Mouse (Mus musculus): Measurements from ENCODE around the gene Fam216a. TPM values are rescaled to one million over a fixed set of nuclear protein-coding genes. Genes with fewer than 3 reads are reported as not detected.
"Not testable (repeated sequence)": the region's sequence is repeated elsewhere in the genome, so short reads cannot be mapped to it uniquely, and the experiment has no call there.

The Fam216a gene
- total RNA-seq, 2 experiments from 2014 or later, result 15.1 to 16.5 TPM

DNA sequence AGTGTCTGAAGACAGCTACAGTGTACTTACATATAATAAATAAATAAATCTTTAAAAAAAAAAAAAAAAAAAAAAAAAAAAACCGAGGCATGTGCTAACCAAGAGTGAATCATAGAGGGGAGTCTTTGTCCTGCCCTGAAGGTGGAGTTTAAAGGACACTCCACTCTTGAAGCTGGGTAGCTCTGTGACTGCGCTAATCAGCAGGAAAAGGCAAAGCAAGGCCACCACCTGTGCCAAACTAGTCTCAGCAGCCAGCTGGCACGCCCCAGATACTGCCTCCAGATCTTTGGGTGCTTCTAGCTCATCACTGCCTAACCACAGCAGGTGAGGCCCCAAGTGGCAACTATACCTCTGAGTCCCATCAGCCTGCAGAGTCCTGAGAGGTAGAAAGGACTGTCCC lies 37.5 kb downstream of the Fam216a start:
- no peak for DNase-seq
- intact Hi-C loops (cut with DNase I), result no loop called here

DNA sequence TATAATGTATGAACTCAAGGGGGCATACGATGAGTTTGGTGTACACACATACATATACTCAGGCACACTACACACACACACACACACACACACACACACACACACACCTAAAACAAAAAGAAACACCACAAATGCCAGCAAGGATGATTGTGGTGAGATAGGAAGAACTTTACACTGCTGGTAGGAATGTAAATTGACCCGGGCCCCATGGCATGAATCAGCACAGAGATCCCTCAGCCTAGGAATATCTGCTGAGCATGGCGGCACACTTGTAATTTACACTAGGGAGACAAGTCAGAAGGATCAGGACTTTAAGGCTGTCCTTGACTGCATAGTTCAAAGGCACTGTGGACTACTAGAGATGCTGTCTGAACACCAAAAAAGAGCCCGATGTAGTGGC lies 41.9 kb downstream of the Fam216a start:
- DNase-seq, result no peak
- intact Hi-C loops (cut with DNase I), result no loop called here

DNA sequence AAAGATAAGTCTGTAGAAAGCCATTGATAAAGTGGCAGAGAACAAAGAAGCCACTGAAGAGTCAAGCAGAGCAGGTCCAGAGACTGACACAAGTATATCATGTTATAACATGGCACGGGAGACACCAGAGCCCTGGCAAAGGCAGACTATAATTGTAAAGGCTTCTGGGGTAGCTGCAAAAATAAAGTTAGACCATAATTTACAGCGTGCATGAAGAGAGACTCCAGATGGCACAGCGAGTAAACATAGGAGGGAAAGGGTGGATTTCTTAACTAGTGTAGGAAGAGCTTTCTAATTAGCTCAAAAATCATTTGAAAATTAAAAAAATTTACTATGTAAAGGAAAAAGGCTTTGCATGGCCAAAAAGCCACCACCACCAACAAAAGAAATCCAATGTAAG lies 44.9 kb downstream of the Fam216a start:
- DNase-seq, result no peak
- intact Hi-C loops (cut with DNase I), result no loop called here

DNA sequence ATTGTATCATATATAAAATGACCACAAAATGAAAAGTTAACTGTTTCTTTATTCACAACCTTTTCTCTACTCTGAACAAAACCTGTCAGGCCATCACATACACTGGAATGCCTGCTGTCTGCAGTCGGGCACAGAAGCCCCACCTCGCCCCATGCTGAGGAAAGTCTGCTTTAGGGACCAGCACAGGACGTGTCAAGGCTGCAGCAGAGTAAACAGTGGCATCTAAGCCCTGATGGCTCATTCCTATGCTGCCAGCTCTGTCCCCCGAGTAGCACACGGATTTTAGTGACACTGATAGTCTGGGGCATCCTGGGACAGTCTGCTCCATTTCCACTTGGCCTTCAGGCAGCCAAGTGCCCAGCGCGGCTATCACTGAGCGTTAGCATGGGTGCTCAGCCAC lies 46.7 kb downstream of the Fam216a start:
- intact Hi-C loops (cut with DNase I), result no loop called here
- DNase-seq, result no peak

DNA sequence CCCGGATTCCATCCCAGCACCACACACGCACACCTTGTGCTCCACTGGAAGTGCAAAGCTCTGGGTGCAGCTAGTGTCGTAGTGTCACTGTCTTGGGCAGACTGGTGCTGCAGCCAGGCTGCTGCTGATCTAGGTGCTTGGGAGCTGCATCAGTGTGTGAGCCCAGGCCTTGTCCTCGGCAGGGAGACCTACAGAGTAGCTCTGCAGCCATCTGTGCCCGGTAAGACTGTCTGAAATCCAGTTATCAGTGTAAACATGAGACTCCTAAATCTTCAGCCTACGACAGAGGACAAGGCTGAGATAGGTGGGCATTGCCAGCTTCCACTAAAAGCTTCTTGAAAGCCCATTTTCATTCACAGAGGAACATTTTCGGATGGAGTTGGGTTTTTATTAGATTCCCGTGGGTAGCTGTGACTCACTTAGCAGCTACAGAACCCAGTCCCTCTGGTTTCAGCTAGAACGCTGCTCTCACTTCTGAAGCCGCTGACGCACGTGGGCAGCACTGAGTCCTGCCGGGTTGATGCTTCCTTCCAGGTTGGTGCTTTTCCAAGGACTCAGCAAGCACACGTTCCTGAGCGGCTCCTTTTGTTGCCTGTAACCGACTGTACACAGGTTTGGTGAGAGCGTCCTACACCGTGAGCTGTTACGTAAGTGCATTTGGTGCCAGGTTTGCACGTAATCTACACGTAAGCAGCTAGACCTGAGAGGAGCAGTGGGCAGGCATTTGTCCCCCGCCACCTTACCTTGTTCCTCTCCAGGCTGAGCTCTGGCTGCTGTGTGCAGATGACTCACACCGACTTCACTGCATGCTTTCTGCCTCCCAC lies 47.3 kb downstream of the Fam216a start:
- intact Hi-C loops (cut with DNase I), result no loop called here
- DNase-seq, result no peak

DNA sequence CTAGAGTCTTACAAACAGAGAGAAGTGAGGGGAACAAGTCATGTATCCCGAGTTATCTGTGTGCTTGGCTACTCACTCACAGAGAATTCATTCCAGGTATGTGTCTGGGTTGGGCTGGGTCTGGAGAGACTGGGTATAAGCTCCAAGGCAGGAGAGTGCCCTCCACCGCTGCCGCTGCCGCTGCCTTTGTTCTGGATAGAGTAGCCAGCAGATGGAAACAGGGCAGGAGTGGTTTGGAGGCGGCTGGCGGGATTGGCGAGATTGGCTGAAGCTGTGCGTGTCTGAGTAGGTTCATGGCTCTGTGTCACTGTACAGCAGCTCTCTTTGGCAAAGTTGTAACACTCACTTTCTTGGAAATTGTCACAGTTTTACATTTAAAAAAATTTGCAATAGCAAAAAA lies 48.6 kb downstream of the Fam216a start:
- intact Hi-C loops (cut with DNase I), result no loop called here
- DNase-seq, result no peak

DNA sequence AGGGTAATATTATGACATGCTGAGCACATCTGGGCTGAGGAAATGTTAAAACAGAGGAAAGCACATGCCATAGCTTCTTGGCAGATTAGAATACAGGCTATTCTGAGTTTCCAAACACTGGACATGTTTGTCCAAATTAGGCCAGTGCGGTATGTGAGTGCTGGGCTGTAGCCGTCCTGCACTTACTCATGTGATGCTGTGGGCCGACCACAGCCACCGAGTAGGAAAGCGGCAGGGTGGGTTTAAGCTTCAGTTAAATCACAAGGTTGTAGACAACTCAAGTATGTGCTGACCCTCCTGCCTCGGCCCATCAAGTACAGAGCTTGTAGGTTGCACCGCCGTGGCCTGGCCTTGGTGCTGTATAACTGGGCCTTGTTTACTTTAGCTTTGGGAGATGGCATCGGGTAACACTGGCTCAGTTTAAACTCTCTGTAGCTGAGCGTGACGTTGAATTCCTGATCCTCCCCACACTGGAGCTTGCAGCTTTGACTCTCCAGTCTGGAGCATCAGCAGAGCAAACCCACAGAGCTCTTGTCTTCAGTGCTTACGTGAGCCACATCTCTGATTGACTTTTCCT lies 51.9 kb downstream of the Fam216a start:
- intact Hi-C loops (cut with DNase I), result no loop called here
- DNase-seq, result no peak

DNA sequence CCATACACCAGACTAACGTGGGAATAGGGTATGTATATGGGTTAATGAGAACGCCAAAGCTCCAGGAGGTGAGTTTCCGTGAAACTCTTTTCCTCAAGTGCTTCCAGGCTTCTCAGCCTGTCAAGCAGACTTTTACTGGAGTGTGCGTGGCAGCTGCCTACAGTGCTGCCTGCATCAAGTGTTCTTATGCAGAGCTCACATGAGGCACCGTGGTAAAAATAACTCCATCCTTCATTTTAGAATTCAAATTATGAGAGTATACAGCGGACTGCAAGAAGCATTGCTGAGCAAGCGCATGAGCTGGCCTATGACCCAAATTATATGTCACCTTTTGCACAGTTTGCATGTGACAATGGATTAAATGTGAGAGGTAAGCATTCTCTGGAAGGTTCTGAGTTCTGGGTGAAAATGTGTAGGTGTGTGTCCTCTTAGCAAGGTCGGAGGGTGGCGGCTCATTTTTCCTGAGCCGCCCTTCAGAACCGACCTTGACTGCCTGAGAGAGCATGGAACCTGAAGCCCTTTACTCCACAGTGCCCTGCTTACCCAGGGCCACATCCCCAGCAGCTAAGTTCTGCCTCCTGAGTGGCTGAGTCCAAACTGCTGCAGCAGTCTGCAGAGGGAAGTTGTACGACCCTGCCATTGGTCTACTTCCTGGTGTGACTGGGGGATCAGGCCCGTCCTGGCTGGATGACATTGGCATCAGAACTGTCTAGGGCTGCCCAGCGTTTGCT lies 52.5 kb downstream of the Fam216a start:
- DNase-seq, result peak in 1 of 2 experiments; percentile 53
- intact Hi-C loops (cut with DNase I), result no loop called here

DNA sequence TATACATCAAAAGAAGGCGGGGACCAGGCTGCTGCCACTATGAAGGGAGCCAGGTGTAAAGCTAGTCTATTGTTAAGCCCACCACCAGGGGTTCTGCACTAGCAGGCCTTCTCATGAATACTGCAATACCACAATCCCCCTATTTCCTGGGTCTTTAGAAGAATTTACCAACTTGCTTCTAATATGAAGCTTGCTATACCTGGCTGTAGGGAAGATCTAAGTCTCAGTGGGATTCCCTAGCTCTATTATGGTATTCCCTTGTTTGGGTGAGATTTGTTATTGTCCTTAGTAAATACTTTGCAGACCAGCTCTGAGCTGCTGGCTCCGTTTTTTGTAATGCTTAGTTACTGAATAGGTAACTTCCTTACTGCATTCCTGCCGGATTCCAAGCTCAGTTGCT lies 53.2 kb downstream of the Fam216a start:
- DNase-seq; intact Hi-C loops (cut with DNase I): not testable (repeated sequence)

DNA sequence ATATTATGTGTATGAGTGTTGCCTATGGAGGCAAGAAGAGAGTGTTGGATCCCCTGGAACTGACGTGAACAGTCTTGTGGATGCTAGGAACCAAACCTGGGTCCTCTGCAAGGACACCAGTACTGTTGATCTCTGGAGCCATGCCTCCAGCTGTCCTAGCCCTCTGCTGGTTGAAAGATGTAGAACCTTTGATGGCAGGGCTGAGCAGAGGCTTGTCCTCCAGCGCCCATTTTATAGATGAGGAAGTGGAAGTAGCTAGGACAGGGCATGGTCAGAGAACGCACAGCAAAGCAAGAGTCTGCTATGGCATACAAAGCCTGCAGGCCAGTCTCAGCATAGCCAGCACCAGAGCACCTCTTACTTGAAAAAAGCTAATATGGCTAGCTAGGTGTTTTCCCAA lies 54.1 kb downstream of the Fam216a start:
- intact Hi-C loops (cut with DNase I), result no loop called here
- DNase-seq, result peak in 1 of 2 experiments; percentile 51

DNA sequence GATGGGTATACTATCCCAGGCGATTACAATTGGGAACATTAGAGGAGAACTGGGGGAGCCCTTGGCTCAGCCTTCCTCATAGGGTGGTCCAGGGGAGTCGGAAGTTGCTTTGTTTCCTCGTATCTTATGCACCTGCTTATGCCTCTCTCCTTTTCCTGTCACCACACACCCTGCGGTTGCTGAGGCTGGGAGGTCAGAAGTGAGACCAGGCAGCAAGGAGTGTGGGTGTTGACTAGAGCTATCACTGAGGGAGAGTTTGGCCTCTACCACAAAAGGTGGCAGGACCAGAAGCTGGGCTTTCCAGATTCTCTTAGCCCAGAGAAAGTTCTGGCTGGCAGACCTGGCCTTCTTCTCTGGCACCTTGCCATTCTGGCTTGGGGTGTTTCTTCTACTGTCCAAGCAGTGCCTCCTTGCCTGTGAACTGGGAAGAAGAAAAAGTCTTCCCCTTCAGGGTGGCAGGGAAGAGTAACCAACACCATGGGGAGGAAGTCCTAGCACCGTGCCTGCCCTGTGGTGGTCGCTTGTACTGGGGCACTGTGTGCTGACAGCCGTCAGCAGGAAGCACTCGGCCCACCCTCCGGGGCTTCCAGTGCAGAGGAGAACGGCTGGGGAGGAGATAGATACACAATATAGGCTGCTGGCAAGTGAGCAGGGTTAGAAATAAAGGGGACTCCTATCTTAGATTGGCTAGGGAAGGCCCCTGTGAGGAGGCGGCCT lies 54.7 kb downstream of the Fam216a start:
- intact Hi-C loops (cut with DNase I), result no loop called here
- no peak for DNase-seq

DNA sequence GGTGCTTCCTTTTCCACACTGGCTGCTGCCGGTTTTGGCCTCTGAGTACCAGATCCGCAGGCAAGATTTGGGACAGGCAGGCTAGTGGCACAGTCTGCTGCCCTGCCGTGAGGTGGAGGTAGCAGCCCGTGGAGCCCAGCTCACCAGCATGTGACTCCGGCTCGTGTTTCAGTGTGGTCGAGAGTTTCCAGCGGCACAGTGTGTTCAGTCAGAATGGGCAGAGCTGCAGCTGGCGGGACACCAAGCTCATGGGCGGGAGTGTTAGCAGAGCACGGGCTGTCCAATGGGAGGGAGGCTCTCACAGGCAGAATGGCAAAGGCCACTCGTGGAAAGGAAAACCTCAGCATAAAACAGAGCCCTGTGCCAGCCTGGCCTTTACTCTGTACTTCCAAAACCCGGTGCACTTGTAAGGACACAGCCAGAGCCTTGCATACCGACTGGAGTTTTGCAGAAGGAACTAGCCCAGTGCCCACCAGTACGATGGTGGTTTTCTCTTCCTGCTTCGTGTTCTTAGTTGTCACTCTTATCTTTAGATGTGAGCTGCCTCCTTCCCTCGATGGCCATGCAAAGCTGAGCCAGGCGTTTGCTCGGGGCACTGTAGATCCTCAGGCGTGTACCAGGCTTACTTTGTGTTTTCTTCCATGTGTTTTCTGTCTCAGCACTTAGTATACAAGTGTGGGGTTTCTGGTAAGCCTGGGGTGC lies 57.0 kb downstream of the Fam216a start:
- intact Hi-C loops (cut with DNase I), result no loop called here
- DNase-seq, result peak; percentile 89

Other genes with a start within 250 kb of the Fam216a start
- not detected for gene Ccdc63, start 231.5 kb downstream of the Fam216a start, total RNA-seq (2021)
- gene Ppp1cc, start 214.1 kb downstream of the Fam216a start, total RNA-seq (2021), result 100 to 1,000 TPM; 121 to 152 TPM
- 1 to 10 TPM; 1.4 TPM for gene Hvcn1, start 165.6 kb downstream of the Fam216a start, total RNA-seq (2021)
- gene Tctn1, start 107.9 kb downstream of the Fam216a start, total RNA-seq (2021), result 1 to 10 TPM; 5.2 to 6.7 TPM
- 10 to 100 TPM; 85.5 to 87.2 TPM for gene Pptc7, start 88.0 kb downstream of the Fam216a start, total RNA-seq (2021)
- gene Rad9b, start 18.1 kb downstream of the Fam216a start, total RNA-seq (2021), result 1 to 10 TPM; 1.4 to 1.5 TPM
- gene Vps29, start 18.0 kb downstream of the Fam216a start, total RNA-seq (2021), result 100 to 1,000 TPM in 1 of 2 experiments, 10 to 100 TPM in 1; 86.7 to 103 TPM
- gene Gpn3, start 488 bp downstream of the Fam216a start, total RNA-seq (2021), result 10 to 100 TPM; 23.1 to 25.6 TPM
- 100 to 1,000 TPM; 104 to 115 TPM for gene Arpc3, start 19.5 kb upstream of the Fam216a start, total RNA-seq (2021)
- 10 to 100 TPM; 33.9 to 37.5 TPM for gene Anapc7, start 49.3 kb upstream of the Fam216a start, total RNA-seq (2021)
- gene Atp2a2, start 129.9 kb upstream of the Fam216a start, total RNA-seq (2021), result 1,000 to 10,000 TPM; 9,386 to 9,784 TPM
- 10 to 100 TPM; 49.4 to 58.5 TPM for gene Ift81, start 242.2 kb upstream of the Fam216a start, total RNA-seq (2021)